Mouse (Mus musculus) B cell, adult 2 months (primary cell): ENCODE data around the gene Ndrg2.
A peak's percentile ranks its signal among the peaks of the same experiment; 100 is the strongest.
"Not testable (repeated sequence)": the region's sequence is repeated elsewhere in the genome, so short reads cannot be mapped to it uniquely, and the experiment has no call there.

ENCODE experiments used
- DNase-seq, 2 experiments: peaks; one replicate each; pipeline ENCODE4 v3.0.0; 2022

Gene Ndrg2

GRCm38 (mm10) chr14:51913960-51914762 lies at the start of gene Ndrg2:
Gene Ndrg2 (minus strand): TSS chr14:51914158.
- DNase-seq: peak in 1 of 2 experiments; percentile 2

- no peak for DNase-seq
Observed at GRCm38 (mm10) chr14:51960316-51960715, 46.4 kb upstream of the Ndrg2 start.

DNA sequence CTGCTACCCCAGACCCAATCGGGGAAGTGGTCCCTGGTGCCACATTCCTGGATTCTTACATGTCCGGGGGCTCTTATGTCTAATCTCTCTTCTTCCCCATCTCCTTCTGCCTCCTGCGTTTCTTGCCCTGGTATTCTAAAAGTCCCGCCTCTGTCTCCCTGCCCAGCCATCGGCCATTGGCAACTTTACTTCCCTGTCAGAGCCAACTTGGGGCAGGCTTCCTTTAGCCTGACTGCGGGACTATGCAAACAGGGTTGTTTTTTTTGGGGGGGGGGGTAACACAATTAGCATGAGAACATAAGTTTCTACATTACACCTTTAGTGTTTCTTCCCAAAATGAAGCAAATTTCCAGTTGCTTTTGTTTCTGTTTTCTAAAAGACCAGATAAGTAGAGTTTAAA lies 29.4 kb upstream of the Ndrg2 start:
- DNase-seq: no peak

GRCm38 (mm10) chr14:51942236-51942635 lies 28.3 kb upstream of the Ndrg2 start:
- DNase-seq: no peak

GRCm38 (mm10) chr14:51941577-51941976 lies 27.6 kb upstream of the Ndrg2 start:
- no peak for DNase-seq

DNA sequence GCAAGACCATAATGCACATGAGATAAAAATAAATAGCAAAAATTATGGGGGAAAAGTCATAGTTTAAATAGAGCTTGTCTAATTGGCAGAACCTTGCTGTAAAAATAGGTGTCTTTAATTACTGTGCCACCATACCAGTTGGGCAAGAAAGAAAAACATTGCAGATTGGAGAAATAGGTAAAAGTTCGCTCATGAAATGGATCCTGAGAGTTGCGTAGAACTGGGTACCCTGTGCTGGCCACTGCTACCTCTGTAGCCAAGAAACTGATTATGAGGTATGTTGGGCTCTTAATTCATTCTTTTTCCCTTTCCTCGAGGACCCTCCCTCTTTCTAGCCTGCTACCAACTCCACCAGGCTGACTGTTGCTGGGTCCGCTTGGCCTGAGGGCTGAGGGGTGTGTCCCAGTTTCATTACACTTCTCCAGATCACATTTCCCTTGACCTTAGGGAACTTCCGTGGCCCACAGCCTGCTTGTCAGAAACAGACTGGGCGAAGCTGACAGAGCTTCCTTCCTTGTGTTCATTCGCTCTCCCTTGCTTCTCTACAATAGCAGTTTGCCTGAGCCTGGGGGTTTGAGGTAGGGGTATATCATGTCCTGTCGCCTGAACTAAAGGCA lies 27.1 kb upstream of the Ndrg2 start:
- DNase-seq: no peak

DNA sequence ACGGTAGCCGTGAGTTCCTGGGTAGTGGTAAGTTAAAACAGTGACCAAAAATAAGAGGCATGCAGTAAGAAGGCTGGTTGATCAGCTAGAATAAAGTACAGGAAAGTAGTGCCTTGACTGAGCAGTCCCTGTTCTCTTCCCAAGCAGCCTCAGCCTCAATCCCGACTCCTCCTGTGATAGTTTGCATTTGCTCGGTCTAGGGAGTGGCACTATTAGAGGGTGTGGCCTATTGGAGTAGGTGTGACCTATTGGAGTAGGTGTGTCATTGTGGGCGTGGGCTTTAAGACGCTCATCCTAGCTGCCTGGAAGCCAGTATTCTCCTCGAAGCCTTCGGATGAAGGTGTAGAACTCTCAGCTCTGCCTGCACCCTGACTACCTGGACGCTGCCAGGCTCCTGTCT lies 25.0 kb upstream of the Ndrg2 start:
- DNase-seq: no peak

DNA sequence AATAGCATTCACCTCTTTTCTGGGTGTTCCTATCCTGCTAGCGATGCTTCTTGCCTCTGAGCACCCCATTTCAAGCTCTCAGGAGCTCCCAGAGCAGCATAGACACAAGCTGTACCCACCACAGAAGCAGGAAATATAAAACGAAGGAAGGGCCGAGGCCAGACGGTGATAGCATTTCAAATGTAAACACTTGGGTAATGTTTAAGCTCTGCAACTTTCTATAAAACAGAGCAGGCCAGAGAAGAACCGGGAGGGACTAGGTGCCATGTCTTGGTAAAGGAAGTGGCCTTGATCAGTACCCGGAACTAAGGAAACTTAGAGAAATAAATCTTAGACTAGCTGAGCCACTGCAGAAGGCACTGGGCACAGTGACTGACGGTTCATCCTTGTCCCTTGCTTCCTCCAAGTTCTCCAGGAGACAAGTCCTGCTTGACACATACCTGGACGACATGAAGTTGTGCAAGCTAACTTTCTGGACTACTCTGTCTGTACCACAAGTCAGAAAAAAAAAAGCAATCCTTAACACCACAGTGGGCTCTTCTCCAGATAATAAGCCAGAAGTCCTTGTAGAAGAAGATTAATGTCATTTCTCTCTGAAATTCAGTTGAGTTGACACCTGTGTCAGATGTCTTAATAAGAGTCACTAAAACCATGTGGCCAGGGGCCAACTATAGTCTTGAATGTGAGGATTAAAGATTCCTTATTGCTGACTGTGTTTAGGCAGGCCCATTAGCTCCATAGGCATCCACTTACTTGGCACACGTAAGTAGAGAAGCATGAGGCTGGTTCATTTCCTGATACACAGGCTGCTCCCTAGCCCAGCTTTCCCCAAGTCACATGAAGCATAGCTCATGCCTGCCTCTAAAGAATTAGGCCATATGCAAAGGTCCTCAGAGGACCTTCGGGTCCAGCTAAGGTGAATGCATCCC lies 18.4 kb upstream of the Ndrg2 start:
- no peak for DNase-seq

- no peak for DNase-seq
Observed at GRCm38 (mm10) chr14:51930824-51931223, 16.9 kb upstream of the Ndrg2 start.

- no peak for DNase-seq
Observed at GRCm38 (mm10) chr14:51929968-51930367, 16.0 kb upstream of the Ndrg2 start.

GRCm38 (mm10) chr14:51929309-51929943 lies 15.5 kb upstream of the Ndrg2 start:
- DNase-seq: no peak

DNA sequence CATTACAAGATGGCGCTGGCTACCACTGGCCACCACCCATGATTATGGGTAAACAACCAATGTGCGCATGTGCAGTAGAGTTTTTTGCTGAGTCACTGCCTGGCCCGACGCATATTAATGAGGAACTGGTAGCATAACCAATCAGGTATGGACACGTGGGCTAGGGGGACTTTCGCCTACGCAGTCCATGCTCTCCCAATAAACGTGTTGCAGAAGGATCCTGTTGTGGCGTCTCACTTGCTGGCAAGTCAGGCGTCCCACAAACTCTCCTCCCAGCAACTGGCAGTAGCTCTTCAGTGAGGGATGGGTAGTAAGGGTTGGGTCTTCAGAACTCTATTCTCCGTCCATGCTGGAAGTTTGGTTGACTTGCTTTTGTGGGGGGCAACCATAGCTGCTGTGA lies 13.0 kb upstream of the Ndrg2 start:
- not testable (repeated sequence) for DNase-seq

- DNase-seq: no peak
Observed at GRCm38 (mm10) chr14:51923492-51923891, 9.5 kb upstream of the Ndrg2 start.

DNA sequence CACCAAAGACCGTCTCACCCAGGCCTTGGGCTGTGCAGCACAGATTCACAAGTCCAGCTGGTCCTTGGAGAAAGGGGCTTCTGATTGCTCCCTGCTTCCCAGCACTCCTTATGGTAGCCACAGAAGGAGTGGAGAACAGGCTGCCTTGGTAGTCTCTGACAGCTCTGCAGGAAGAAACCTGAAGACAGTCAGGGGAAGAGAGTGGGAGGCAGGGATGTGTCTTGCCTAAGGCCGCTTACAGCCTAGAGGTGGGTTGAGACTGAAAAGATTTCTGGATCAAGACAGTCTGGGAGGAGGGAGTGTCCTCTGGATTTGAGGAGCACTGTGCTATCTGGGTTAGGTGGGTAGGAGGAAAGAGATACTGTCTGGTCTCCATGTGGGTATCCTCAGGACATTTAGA lies 9.0 kb upstream of the Ndrg2 start:
- DNase-seq: no peak

DNA sequence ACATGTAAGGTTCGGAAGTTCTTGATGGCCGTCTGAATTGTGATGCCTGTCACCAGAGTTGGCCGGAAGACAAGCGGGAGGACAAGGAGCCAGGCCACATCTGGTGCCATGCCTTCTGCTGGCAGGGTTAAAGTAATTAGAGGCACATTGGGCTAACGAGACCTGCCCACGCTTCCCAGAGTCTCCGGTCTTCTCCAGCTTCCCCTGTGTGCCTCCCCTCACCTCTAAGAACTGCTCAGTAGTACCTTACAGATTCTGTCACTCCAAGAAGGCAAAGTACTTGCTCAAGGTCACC lies 8.6 kb upstream of the Ndrg2 start, which contains the start of gene Rnase13:
TSS of gene Rnase13 (minus strand) at position 203 of the 295 bp plus-strand sequence.
- no peak for DNase-seq

- no peak for DNase-seq
Observed at GRCm38 (mm10) chr14:51921759-51922570, 8.0 kb upstream of the Ndrg2 start.

- DNase-seq: no peak
Observed at GRCm38 (mm10) chr14:51918966-51919365, 5.0 kb upstream of the Ndrg2 start.

DNA sequence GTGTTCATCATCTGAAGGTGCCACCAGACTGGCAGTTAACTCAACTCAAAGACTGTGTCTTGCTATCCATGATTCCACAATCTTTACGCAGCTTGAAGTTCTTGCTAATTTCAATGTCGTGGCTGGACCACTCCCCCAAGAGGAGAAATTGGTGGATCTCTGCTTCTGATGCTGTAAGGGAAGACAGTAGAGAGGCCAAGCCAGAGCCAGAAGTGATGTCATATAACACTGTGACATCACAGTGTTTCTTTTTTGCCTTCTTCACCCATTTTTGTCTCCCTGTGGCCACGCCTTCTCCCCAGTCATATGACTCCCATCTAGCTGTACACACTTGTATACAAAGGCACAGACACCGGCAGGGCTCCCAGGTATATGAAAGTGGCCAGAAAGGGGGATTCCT lies 4.2 kb upstream of the Ndrg2 start, which contains the start of gene Tppp2:
TSS of gene Tppp2 (plus strand) at position 301 of the 400 bp plus-strand sequence.
- DNase-seq: no peak

DNA sequence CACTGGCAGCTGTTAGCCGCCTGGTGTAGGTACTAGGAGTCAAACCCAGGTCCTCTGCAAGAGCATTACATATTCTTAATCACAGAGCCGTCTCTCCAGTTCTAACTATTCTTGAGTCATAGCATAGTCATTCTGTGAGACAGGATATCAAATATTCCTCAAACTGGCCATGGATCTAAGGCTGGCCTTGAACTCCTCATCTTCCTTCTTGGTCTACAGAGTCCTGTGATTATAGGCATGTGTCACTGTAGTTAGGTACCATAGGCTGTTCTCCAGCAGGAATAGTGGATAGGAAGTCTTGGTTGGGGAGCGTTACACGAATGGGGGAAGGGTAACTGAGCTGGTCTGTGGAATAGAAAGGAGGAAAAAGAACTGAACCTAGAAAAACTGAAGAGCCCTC lies 2.6 kb upstream of the Ndrg2 start:
- no peak for DNase-seq

- no peak for DNase-seq
Observed at GRCm38 (mm10) chr14:51915030-51915429, 1.1 kb upstream of the Ndrg2 start.

GRCm38 (mm10) chr14:51913062-51913959 lies 647 bp downstream of the Ndrg2 start:
- peak; percentile 49 to 55 for DNase-seq
